Mouse (Mus musculus): Measurements from ENCODE around the gene Wdr49.

DNA sequence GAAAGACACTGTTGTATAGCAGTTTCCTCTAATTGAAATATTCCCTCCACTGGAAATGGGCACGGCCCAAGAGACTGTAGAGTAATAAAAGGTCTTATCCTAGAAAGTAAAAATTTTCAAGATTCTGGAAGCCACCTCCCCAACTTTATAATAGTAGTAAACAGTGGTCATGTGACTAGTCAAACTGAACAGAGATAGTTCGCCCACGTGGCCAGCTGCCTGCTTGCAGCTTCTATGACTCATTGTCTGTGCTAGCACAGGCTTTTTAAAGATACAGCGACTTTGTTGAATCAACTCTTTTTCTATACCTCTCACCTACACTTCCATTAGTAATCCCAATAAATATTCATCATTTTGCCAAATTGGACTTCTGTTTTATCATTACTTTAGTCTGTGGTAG, 161.0 kb downstream of the Wdr49 start:
- TF ChIP-seq TAL1 (conservative IDR thresholded peaks at IDR 0.05; ENCODE audit: low read depth, low read length) (no peak), CTCF (IDR thresholded peaks at IDR 0.05; ENCODE audit: low read depth, low read length) (no peak)

All from G1E (cell line).